Mouse (Mus musculus) right cerebral cortex, postnatal 4 days (tissue): Measurements from ENCODE around the gene Tas2r121.
"Not testable (repeated sequence)": the region's sequence is repeated elsewhere in the genome, so short reads cannot be mapped to it uniquely, and the experiment has no call there.

Source experiments
- DNase-seq: peaks from one replicate; pipeline ENCODE4 v3.0.0-alpha.2; 2022

Tas2r121 gene

DNA sequence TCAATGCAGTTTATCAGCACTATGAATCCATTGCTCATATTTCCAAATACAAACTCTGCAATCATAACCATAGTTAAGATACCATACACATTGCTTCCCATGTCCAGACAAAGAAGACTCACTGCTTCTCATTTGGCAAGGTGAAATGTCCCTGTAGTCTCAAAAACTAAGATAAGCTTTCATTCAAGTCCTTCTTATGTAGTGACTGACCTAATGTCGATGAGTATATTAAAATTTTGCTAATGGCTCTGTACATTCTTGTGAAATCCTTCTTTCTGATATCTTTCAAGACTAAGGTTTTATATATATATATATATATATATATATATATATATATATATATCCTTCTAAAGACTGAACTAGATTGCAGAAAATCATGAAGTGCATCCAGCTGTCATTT, at the start of gene Tas2r121:
Tas2r121 (minus strand) TSS at position 101 of the 400 bp plus-strand sequence.
- DNase-seq: no peak

DNA sequence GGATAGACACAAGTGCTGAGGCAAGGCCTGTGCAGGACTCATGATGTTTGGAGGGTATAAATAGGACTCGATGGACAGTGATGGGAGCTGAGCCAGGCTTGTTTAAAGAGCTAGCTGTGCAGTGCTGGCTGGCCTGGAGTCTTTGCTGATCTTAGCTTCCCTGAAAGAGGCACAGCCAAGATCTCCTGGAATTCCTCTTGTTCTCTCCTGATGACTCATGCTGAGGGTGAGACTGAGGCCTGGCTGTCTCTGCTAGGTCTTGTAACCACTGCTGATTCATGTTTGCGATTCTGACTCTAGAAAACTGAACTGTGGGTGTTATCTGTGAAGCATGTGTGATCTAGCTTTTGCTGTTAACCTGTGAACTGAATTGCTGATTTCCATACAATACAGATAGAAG, 49.4 kb upstream of the Tas2r121 start:
- no peak for DNase-seq

DNA sequence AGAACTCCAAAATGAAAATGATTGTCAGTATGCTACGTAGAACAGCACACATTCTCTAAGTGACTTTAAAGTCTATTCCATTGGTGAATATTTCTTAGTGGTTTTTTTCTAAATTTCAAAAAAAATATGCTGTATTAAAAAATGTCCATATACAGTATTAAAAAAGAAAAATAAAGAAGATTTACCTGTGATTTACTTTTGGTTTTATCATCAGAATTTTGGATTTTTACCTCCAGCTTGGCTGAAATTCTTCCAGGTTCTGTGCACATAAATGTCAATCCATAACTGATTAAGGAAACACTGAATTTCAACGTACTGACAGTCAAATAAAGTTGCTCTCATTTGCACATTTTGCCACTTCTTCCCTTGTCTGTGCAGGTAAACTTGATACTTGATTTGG, 37.1 kb upstream of the Tas2r121 start, which contains the start of gene Tas2r115:
Tas2r115 (minus strand) TSS at position 101 of the 400 bp plus-strand sequence.
- no peak for DNase-seq

DNA sequence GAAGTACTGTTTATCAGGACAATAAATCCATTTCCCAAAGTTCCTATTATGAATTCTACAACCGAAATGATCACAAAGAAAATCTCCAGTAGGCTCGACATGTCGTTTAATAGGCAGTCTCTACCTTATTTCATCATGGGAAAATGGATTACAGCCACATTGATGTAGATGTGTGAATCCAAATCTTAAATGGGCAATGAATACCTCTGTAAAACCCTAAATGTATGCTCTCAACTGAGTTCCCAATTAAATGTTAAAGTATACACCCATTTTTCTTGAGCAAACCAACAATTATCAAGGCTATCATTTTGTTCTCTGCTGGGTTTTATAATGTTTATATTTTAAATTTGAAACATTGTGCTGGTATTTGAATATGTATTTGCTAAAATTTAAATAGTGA, 11.0 kb upstream of the Tas2r121 start, which contains the start of gene Tas2r122:
Tas2r122 (minus strand) TSS at position 101 of the 400 bp plus-strand sequence.
- no peak for DNase-seq

DNA sequence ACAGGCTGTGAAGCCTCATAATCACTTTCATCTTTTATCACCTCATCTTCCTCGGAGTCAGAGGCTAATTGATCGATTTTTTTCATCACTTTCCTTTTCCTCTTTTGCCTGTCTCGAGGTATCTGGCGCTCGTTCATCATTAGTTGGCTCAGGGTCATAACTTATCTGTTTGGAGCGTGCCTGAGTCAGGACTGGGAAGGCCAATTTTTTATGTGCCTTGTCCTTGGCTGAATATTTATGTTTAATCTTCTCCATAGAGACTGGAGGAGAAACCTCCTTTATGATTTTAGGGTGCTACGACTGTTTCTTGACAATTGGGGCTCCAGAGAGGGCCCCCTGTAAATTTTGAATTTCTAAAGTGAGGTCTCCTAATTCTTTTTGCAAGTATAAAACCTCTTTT, 9.2 kb downstream of the Tas2r121 start:
- DNase-seq: not testable (repeated sequence)

- DNase-seq: no peak
Observed at GRCm38 (mm10) chr6:132656653-132657052, 44.2 kb downstream of the Tas2r121 start, which contains the start of gene Tas2r120. Tas2r120 (plus strand) TSS chr6:132656953.

DNA sequence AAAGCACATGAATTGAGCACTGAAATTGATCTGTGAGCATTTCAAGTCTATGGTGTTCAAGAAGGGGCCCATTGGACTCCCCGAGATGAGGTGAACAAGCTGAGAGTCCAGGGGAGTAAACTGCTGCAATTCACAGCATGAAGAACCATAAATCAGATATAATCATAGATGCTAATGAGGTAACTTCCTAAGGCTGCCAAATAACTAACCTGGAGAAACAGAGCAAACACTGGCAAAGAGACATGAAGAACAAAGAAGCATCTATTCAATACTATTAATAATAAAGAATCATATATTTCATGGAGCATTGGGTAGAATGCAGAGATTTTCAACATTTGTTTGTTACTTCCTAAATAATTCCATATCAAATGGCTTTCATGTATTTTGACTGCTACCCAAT, 49.4 kb downstream of the Tas2r121 start, which contains the start of gene A630073D07Rik:
A630073D07Rik (minus strand) TSS at position 101 of the 400 bp plus-strand sequence.
- no peak for DNase-seq
